Mouse (Mus musculus) G1E (cell line): ENCODE results near the gene Dcaf11. TPM values are rescaled to one million over a fixed set of nuclear protein-coding genes. Genes with fewer than 3 reads are reported as not detected.

Experiments used
- ATAC-seq: 2 replicates; pipeline ENCODE4 v1.8.0; 2016; ENCODE audit warnings: mild to moderate bottlenecking; ENCODE audit not compliant: insufficient number of reproducible peaks, poor library complexity, low FRiP score, severe bottlenecking; ENCODE audit errors: extremely low read depth
- DNase-seq: peaks from one replicate; pipeline ENCODE4 v3.0.0; 2012; ENCODE audit warnings: low spot score
- H3K27me3 ChIP-seq: 2 replicates; pipeline ENCODE4 v1.6.1; 2012; ENCODE audit warnings: mild to moderate bottlenecking, low read length, inconsistent platforms; ENCODE audit not compliant: insufficient read depth
- H3K36me3 ChIP-seq: replicated peaks from 2 replicates; pipeline ENCODE3; 2012; ENCODE audit warnings: mild to moderate bottlenecking, inconsistent platforms
- H3K4me1 ChIP-seq: 2 replicates; pipeline ENCODE4 v1.6.1; 2012; ENCODE audit warnings: low read depth, low read length, inconsistent platforms, mixed read lengths; ENCODE audit not compliant: insufficient read depth
- H3K4me3 ChIP-seq: 2 replicates; pipeline ENCODE4 v1.5.1; 2012; ENCODE audit warnings: low read depth, mild to moderate bottlenecking, inconsistent platforms, low read length, moderate library complexity, mixed read lengths
- H3K9me3 ChIP-seq: replicated peaks from 2 replicates; pipeline ENCODE4 v1.6.1; 2012; ENCODE audit warnings: inconsistent platforms
- CTCF ChIP-seq: IDR thresholded peaks from 2 replicates; pipeline ENCODE4 v1.5.1; 2012; ENCODE audit warnings: low read depth, low read length, inconsistent platforms, mixed read lengths
- GATA1 ChIP-seq: IDR thresholded peaks from 2 replicates; pipeline ENCODE4 v1.6.1; 2012; ENCODE audit warnings: borderline replicate concordance, low read length, inconsistent platforms, mixed read lengths
- GATA2 ChIP-seq: IDR thresholded peaks from 2 replicates; pipeline ENCODE4 v1.6.1; 2012; ENCODE audit warnings: low read depth, low read length, inconsistent platforms, borderline replicate concordance
- POLR2AphosphoS5 ChIP-seq: IDR thresholded peaks from 2 replicates; pipeline ENCODE4 v1.6.1; 2012; ENCODE audit warnings: low read depth, low read length, inconsistent platforms; ENCODE audit not compliant: insufficient replicate concordance
- TAL1 ChIP-seq: conservative IDR thresholded peaks from 2 replicates; pipeline ENCODE4 v1.6.1; 2012; ENCODE audit warnings: low read depth, low read length, inconsistent platforms, mixed read lengths
- polyA plus RNA-seq: library from polyadenylated mRNA; stranded (reverse); fragments of >175 nt; gene quantifications from 2 replicates; pipeline ENCODE4 v1.2.3, GENCODE M21; 2012
- total RNA-seq, 2 experiments: library from RNA; stranded (forward) in 1 of 2; stranded (reverse) in 1 of 2; fragments of 200-1000 nt in 1 of 2; fragments of >200 nt in 1 of 2; fragmentation: Nextera tagmentation in 1 of 2; gene quantifications; 2 replicates each; pipeline ENCODE4 v1.2.3; 2014 to 2017

The Dcaf11 gene
- total and polyA plus RNA-seq, 3 experiments, result 40.0 to 51.2 (median 42.7) TPM

DNA sequence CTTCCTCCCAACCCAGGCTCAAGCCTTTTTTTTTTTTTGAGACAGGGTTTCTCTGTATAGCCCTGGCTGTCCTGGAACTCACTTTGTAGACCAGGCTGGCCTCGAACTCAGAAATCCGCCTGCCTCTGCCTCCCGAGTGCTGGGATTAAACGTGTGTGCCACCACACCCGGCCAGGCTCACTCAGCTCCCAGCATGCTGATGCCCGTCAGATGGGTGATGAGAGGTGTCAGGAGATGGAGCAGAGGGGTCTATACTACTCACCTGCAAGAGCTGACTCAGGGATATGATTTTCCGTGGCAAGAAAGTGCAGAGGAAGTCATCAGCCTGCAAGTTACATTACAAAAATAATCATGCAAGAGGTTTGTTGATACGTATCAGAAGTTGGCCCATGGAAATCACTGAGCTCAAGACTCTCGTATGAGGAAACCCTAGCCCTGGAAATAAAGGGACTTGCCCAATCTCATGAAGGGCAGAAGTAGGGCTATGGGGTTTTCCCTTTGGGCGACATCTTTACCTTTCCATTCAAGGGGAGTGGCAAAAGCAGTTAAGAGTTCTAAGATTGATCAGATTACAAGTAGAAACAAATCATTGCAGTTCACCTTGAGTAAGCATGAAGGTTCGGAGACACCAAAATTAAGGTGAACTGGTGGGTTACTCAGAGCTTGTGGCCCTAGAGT is 30.1 kb downstream of the Dcaf11 start:
- TF ChIP-seq TAL1, result no peak
- TF ChIP-seq POLR2AphosphoS5, result no peak
- TF ChIP-seq GATA2, result no peak
- TF ChIP-seq GATA1, result no peak
- TF ChIP-seq CTCF, result no peak
- Histone ChIP-seq H3K4me3 (peak overlapping the region; percentile 96), H3K36me3 (peaks cover 49% of the 10 kb centered on the region), H3K4me1 (peaks cover 75% of the 10 kb centered on the region), H3K27me3 (no peaks in the 10 kb centered on the region), H3K9me3 (no peaks in the 10 kb centered on the region)
- DNase-seq (no peak), ATAC-seq (no peak)

DNA sequence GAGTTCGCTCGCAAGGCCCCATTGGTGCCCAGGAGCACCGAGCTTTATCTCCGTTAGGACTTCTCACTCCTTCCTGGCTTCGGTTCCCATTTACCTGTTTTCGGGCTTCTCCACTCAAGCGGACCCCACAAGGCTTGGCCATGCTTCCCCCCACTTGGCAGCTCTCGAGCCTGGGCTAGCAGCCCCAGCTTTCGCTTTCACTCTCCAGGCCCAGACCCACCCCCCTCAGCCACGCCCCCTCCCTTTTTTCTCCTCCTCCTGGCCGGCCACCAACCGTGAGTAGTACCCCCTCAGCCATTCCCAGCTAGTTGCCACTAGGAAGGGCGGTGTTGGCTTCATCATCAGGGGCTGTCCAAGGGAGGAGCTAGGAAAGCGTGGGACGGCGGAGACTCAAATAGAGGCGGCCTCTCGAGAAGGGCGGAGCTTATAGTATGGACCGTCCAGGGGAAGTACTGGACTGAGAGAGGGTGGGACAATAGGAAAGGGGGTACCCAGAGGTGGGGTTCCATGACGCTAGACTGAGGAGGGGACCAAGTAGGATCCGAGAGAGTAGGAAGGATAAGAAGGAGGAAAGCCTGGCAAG is 31.0 kb downstream of the Dcaf11 start, which contains the start of gene Psme2:
Gene Psme2 (minus strand): TSS at position 366 of the 583 bp plus-strand sequence.
- Histone ChIP-seq H3K4me1 (peaks cover 67% of the 10 kb centered on the region), H3K27me3 (no peaks in the 10 kb centered on the region), H3K9me3 (no peaks in the 10 kb centered on the region), H3K36me3 (peaks cover 58% of the 10 kb centered on the region), H3K4me3 (peak within 1 kb of the TSS; percentile 96)
- peak; percentile 91 for DNase-seq
- ATAC-seq, result peak; percentile 87
- TF ChIP-seq TAL1, result no peak
- no peak for TF ChIP-seq GATA2
- no peak for TF ChIP-seq GATA1
- no peak for TF ChIP-seq CTCF
- TF ChIP-seq POLR2AphosphoS5, result no peak

DNA sequence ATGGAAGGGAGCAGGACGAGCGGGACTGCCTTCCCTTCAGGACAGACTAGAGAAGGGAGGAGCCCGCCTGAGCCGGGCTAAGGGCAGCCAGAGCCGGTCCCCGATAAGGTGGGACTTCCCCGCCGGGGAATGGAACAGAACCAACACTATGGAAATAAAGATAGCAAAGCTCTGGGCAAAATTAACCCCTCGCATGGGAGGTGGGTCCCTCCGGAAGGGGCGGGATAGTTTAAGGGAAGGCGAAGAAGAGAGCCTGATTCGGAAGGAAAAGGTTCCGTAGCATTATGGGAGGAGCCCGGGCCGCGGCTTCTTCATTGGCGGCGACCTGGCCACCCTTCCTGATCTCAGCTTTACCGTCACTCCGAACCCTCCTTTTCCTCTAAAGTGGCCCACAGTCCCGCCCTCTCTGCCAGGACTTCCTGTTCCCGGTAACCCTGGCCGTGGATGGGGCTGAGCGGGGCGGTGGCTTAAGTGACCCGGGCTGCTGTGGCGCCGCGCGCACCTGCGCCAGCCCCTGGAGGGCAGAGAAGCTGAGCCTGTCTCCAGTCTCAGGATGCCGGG is 31.6 kb downstream of the Dcaf11 start, which contains the start of gene Rnf31:
Gene Rnf31 (plus strand): TSS at position 378 of the 561 bp plus-strand sequence.
- peak; percentile 87 for DNase-seq
- TF ChIP-seq POLR2AphosphoS5, result no peak
- no peak for TF ChIP-seq TAL1
- no peak for TF ChIP-seq GATA1
- TF ChIP-seq CTCF, result no peak
- no peak for TF ChIP-seq GATA2
- Histone ChIP-seq H3K4me3 (peak within 1 kb of the TSS; percentile 96), H3K36me3 (peaks cover 64% of the 10 kb centered on the region), H3K4me1 (peaks cover 62% of the 10 kb centered on the region), H3K27me3 (no peaks in the 10 kb centered on the region), H3K9me3 (no peaks in the 10 kb centered on the region)
- ATAC-seq, result peak; percentile 79

DNA sequence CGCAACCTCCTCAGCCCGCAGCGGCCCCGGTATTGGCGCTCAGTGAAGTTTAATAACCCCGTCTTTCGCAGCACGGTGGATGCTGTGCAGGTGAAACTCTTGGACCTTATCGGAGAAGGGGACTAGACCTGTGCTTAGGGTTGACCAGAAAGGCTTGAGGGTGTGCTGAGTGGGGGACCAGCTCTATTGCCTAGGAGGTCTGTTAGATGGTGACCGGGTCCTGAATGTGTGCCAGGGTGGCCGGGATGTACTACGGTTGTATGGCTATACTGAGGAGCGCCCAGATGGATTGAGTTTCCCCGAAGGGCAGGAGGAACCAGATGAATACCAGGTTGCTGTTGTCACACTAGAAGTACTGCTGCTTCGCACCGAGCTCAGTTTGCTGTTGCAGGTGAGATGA is 32.4 kb downstream of the Dcaf11 start:
- TF ChIP-seq GATA2, result no peak
- TF ChIP-seq CTCF, result no peak
- TF ChIP-seq GATA1, result no peak
- TF ChIP-seq TAL1, result no peak
- no peak for TF ChIP-seq POLR2AphosphoS5
- peaks cover 58% of the 10 kb centered on the region for H3K4me1 ChIP-seq
- DNase-seq (no peak), ATAC-seq (no peak)
- peak overlapping the region; percentile 96 for H3K4me3 ChIP-seq
- no peaks in the 10 kb centered on the region for H3K9me3 ChIP-seq
- no peaks in the 10 kb centered on the region for H3K27me3 ChIP-seq
- H3K36me3 ChIP-seq, result peaks cover 68% of the 10 kb centered on the region

DNA sequence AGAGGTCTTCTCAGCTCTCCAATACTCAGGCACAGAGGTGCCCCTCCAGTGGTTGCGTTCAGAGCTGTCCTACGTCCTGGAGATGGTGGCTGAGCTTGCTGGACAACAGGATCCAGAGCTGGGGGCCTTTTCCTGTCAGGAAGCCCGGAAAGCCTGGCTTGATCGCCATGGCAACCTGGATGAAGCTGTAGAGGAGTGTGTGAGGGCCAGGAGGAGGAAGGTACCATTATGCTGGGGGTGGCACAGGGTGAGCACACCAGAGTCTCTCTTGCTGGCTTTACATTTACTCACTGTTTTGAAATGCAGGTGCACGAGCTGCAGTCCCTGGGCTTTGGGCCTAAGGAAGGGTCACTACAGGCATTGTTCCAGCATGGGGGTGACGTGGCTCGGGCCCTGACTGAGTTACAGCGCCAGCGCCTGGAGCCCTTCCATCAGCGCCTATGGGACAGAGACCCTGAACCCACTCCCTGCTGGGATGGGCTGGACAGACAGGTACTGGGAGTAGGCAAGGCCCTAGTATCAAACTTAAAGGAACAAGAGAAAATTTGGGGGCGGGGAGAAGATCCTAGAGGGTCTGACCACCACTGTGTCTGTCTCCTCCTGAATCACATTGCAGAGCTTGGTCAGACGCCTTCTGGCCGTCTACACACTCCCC is 36.4 kb downstream of the Dcaf11 start:
- Histone ChIP-seq H3K4me3 (no peak overlapping the region), H3K27me3 (no peaks in the 10 kb centered on the region), H3K4me1 (peaks cover 38% of the 10 kb centered on the region), H3K36me3 (peaks cover 77% of the 10 kb centered on the region), H3K9me3 (no peaks in the 10 kb centered on the region)
- DNase-seq, result no peak
- TF ChIP-seq CTCF (no peak), GATA2 (no peak), TAL1 (no peak), POLR2AphosphoS5 (no peak)
- ATAC-seq, result no peak
